18 mouse cellular contexts compared by ENCODE assay signal in the genomic region with DNA sequence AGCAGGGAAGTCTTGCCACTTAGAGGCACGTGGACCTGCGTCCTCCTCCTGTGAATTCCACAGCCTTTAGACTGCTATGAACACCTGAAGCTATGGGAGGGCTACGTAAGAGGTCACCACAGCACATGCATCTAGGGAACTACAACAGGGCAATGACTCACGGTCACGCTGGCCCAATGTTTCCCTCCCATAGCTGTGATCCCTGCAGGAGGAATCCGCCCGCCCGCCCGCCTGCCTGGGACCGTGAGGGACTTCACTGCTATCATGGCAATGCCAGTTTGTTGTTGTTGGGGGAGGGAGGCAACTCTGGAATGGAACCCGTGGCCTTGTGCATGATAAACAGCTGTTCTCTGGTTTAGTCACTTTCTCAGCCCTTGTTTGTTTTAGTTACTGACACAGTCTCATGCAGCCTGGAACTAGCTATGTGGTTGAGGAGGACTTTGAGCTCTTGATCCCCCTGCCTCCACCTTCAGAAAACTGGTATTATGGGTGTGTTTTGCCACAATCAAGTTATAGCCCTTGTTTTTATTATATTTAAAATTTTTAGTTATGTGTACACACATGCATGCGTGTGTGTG.
DNase-seq lines count a peak whose midpoint lies in the region; ATAC-seq and TF ChIP-seq lines count a peak whose summit lies in the region.
"Had no signal": no experiment of that assay in that cellular context is flagged by ENCODE, and none has a peak within 500 bp of the region (broad histone marks: within the 10 kb centered on the region; RNA-seq: fewer than 3 reads in every experiment).

No protein-coding gene starts in this region.

- H3K27me3 ChIP-seq in heart, embryonic 10.5 days (ENCODE audit: insufficient read depth, poor library complexity, severe bottlenecking) = 0 out of 2 replicates have a peak, but pooled peaks cover 8% of the 10 kb centered on the region
- no peaks in the 10 kb centered on the region for H3K27me3 ChIP-seq in C2C12 (ENCODE audit: control insufficient read depth, insufficient read depth, insufficient read length)
- no peaks in the 10 kb centered on the region for H3K27me3 ChIP-seq in intestine, embryonic 16.5 days (replicated peaks; ENCODE audit: control insufficient read depth, insufficient read depth, low read length)
- H3K27me3 ChIP-seq: midbrain, embryonic 12.5 days; neural tube, embryonic 12.5 days had no signal

- no peak for TF ChIP-seq CTCF in C2C12 (IDR thresholded peaks at IDR 0.05; ENCODE audit: control insufficient read depth, insufficient read depth, insufficient read length)

- peak; percentile 62 for ATAC-seq in intestine, embryonic 16.5 days
- ATAC-seq: hindbrain, postnatal 0 days had no signal

- intact Hi-C loops in left cerebral cortex, postnatal 14 days (cut with DNase I) = loop anchor here (10.0 kb wide), 2 partner anchors 522 to 642 kb away; no protein-coding TSS in a partner anchor

- no peak overlapping the region for H3K4me2 ChIP-seq in intestine, embryonic 16.5 days (ENCODE audit: low read depth, low read length)
- H3K4me2 ChIP-seq: liver, embryonic 11.5 days; midbrain, embryonic 12.5 days; neural tube, embryonic 12.5 days had no signal

- H3ac ChIP-seq in C2C12 (ENCODE audit: control insufficient read depth, insufficient read length, low read depth) = no peak overlapping the region

- no peak for DNase-seq in heart, embryonic 10.5 days (ENCODE audit: low spot score)
- no peak for DNase-seq in heart, adult 18-20 months
- peak; percentile 81 for DNase-seq in adrenal gland, postnatal 14 days
- DNase-seq in gastrocnemius, adult 8-10 months (ENCODE audit: low spot score in 2 of 2) = no peak
- DNase-seq in left cerebral cortex, postnatal 14 days (ENCODE audit: low spot score in 2 of 2) = no peak
- DNase-seq in neural tube, embryonic 10.5 days (ENCODE audit: extremely low spot score, low spot score) = no peak
- DNase-seq: B cell, adult 2 months; cerebellum, postnatal 25 days; gastrocnemius, postnatal 25 days; lung, postnatal 14 days had no signal

- peaks cover 8% of the 10 kb centered on the region; the same call in 1 of the 2 replicates for H3K36me3 ChIP-seq in heart, embryonic 10.5 days
- no peaks in the 10 kb centered on the region for H3K36me3 ChIP-seq in C2C12 (ENCODE audit: control insufficient read depth, insufficient read depth)
- H3K36me3 ChIP-seq in intestine, embryonic 16.5 days (ENCODE audit: control insufficient read depth, insufficient read depth, low read length) = no peaks in the 10 kb centered on the region
- H3K36me3 ChIP-seq: G1E had no signal

- no peaks in the 10 kb centered on the region for H3K79me2 ChIP-seq in C2C12 (ENCODE audit: control insufficient read depth, insufficient read depth)

- no peak overlapping the region for H3K4me3 ChIP-seq in heart, embryonic 10.5 days
- H3K4me3 ChIP-seq in C2C12 (ENCODE audit: insufficient read depth, poor library complexity, severe bottlenecking) = no peak overlapping the region
- H3K4me3 ChIP-seq in intestine, embryonic 16.5 days (ENCODE audit: low read length) = no peak overlapping the region
- H3K4me3 ChIP-seq: midbrain, embryonic 12.5 days; neural tube, embryonic 12.5 days had no signal

- H3K79me3 ChIP-seq in C2C12 (ENCODE audit: low read depth) = no peaks in the 10 kb centered on the region

- no peak overlapping the region for H3K9ac ChIP-seq in intestine, embryonic 16.5 days (ENCODE audit: low read depth, low read length)
- H3K9ac ChIP-seq: midbrain, embryonic 12.5 days; neural tube, embryonic 12.5 days had no signal

- H3K4me1 ChIP-seq in heart, embryonic 10.5 days = peaks cover 12% of the 10 kb centered on the region
- H3K4me1 ChIP-seq in intestine, embryonic 16.5 days (ENCODE audit: control insufficient read depth, insufficient read depth, low read length) = peaks cover 10% of the 10 kb centered on the region

- H3K9me3 ChIP-seq in heart, embryonic 10.5 days = no peaks in the 10 kb centered on the region
- H3K9me3 ChIP-seq in intestine, embryonic 16.5 days (ENCODE audit: control insufficient read depth, low read length) = no peaks in the 10 kb centered on the region
- H3K9me3 ChIP-seq: midbrain, embryonic 12.5 days; neural tube, embryonic 12.5 days had no signal

- 62% methylated on average over 12 of the region's 12 CpGs for WGBS in heart, embryonic 10.5 days
- 55% methylated on average over 12 of the region's 12 CpGs for WGBS in intestine, embryonic 16.5 days

- peak overlapping the region; percentile 59; the same call in 1 of the 2 replicates for H3K27ac ChIP-seq in heart, embryonic 10.5 days
- H3K27ac ChIP-seq in intestine, embryonic 16.5 days (ENCODE audit: low read length) = peak overlapping the region; percentile 29; the same call in 1 of the 2 replicates
- H3K27ac ChIP-seq: hindbrain, postnatal 0 days; kidney, postnatal 0 days; midbrain, embryonic 12.5 days; neural tube, embryonic 12.5 days had no signal

TF ChIP-seq in C2C12, 6 proteins besides CTCF, POLR2A, EP300 and RAD21:
- no peak for TF ChIP-seq USF1 (IDR thresholded peaks at IDR 0.05; ENCODE audit: low read depth)
- no peak for TF ChIP-seq FOSL1 (IDR thresholded peaks at IDR 0.05; ENCODE audit: insufficient read depth, low read length, poor library complexity, severe bottlenecking)
- no peak for TF ChIP-seq MYOG (IDR thresholded peaks at IDR 0.05; ENCODE audit: control insufficient read depth, extremely low read depth, insufficient read length)
- no peak for TF ChIP-seq CEBPB (IDR thresholded peaks at IDR 0.05; ENCODE audit: low read depth)
- TF ChIP-seq MAX (IDR thresholded peaks at IDR 0.05) = no peak
- peak; percentile 25 for TF ChIP-seq MYOD1 (IDR thresholded peaks at IDR 0.05; ENCODE audit: control insufficient read depth, insufficient read length, low read depth)
